Mouse (Mus musculus): ENCODE data around the gene Psmb9. TPM values are rescaled to one million over a fixed set of nuclear protein-coding genes. Genes with fewer than 3 reads are reported as not detected.

Psmb9 gene
- polyA plus RNA-seq, 1 experiment, result 0.26 TPM

DNA sequence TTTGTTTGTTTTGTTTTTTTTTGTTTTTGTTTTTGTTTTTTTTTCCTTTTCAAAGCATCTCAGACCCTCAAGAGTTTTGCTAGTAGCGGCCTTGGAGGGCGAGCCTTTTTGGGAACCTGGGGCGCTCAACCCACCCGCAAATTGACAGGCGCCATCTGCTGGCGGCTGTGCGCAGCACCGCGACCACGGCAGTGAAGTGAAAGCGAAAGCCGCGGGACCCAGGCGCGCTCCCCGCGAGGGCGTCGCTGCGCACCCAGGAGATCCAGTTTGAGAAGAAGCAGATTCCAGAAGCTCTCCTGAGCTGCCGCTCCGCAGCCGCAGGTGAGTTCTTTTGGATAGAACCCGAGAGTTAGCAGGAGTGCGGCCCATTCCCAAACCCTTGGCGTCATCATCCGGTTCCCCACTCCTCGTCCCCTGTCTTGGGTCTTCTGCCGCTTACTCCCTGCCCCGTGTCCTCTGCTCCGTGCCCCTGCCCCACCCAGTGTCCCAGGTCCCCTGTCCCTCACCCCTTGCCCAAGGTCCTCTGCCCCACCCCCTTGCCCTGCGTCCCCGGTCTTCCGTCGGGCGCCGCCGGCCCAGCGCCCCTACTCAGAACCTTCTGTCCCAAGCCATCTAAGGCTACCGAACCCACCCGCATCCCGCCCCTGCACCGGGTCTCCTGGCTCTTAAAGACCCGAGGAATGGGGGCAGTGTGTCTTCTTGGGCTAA, 16.9 kb upstream of the Psmb9 start:
- no peak for TF ChIP-seq SRF (IDR thresholded peaks at IDR 0.05; ENCODE audit: control insufficient read depth, insufficient read length, low read depth)
- no peak for TF ChIP-seq POLR2A (IDR thresholded peaks at IDR 0.05; ENCODE audit: insufficient read length, low read depth)
- no peak for TF ChIP-seq TCF12 (IDR thresholded peaks at IDR 0.05; ENCODE audit: insufficient read depth, poor library complexity, severe bottlenecking)
- TF ChIP-seq MYOD1 (IDR thresholded peaks at IDR 0.05; ENCODE audit: control insufficient read depth in 1 of 3, insufficient read length in 2 of 3, low read depth in 2 of 3), result no peak
- no peak for TF ChIP-seq POLR2AphosphoS2 (IDR thresholded peaks at IDR 0.05; ENCODE audit: insufficient read length, low read depth)
- no peak for TF ChIP-seq REST (IDR thresholded peaks at IDR 0.05; ENCODE audit: insufficient read depth, insufficient read length)
- no peak for TF ChIP-seq CEBPB (IDR thresholded peaks at IDR 0.05; ENCODE audit: insufficient read depth, poor library complexity, severe bottlenecking)
- TF ChIP-seq TCF3 (IDR thresholded peaks at IDR 0.05; ENCODE audit: insufficient read length, low read depth), result no peak
- no peak for TF ChIP-seq MAX (IDR thresholded peaks at IDR 0.05; ENCODE audit: low read depth)
- TF ChIP-seq MYOG (IDR thresholded peaks at IDR 0.05; ENCODE audit: control insufficient read depth in 1 of 3, insufficient read depth in 1 of 3, insufficient read length in 2 of 3, low read depth in 2 of 3), result no peak
- no peak for TF ChIP-seq USF1 (IDR thresholded peaks at IDR 0.05; ENCODE audit: low read depth)
- no peak for TF ChIP-seq E2F4 (IDR thresholded peaks at IDR 0.05; ENCODE audit: insufficient read depth)
- peaks cover 4% of the 10 kb centered on the region for H3K27me3 ChIP-seq (ENCODE audit: control insufficient read depth, insufficient read depth, insufficient read length)

DNA sequence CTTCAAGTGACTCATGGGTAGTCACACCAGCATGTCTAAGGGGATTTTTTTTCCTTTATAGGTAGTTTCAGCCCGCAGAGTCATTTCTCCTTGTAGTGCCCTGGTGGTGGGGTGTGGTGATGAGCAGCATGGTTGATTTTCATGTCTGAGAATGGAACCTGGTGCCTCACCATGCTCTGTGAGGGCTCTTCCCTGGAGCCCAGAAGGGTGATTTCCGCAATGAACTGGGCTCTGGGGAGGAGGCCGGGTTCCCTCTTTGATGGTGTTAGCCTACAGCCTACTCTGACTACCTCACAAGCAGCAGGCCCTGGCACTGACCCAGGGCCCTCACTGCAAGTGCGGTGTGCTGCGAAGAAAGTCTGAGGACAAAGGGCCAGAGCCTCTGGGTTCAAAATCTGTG, 15.9 kb upstream of the Psmb9 start, which contains the start of gene Tap2:
Gene Tap2 (plus strand): TSS at position 84 of the 400 bp plus-strand sequence.
- peak within 1 kb of the TSS; percentile 48 for H3ac ChIP-seq (ENCODE audit: control insufficient read depth, insufficient read length)
- no peaks in the 10 kb centered on the region for H3K79me2 ChIP-seq (ENCODE audit: control insufficient read depth, insufficient read depth)
- no peak for TF ChIP-seq TCF3 (IDR thresholded peaks at IDR 0.05; ENCODE audit: insufficient read length, low read depth)
- TF ChIP-seq REST (IDR thresholded peaks at IDR 0.05; ENCODE audit: insufficient read depth, insufficient read length), result no peak
- TF ChIP-seq MYOD1 (IDR thresholded peaks at IDR 0.05; ENCODE audit: control insufficient read depth in 1 of 3, insufficient read length in 2 of 3, low read depth in 2 of 3), result no peak
- TF ChIP-seq E2F4 (IDR thresholded peaks at IDR 0.05; ENCODE audit: insufficient read depth), result no peak
- no peak for TF ChIP-seq USF1 (IDR thresholded peaks at IDR 0.05; ENCODE audit: low read depth)
- no peak for TF ChIP-seq MAX (IDR thresholded peaks at IDR 0.05; ENCODE audit: low read depth)
- no peak for TF ChIP-seq MYOG (IDR thresholded peaks at IDR 0.05; ENCODE audit: control insufficient read depth in 1 of 3, insufficient read depth in 1 of 3, insufficient read length in 2 of 3, low read depth in 2 of 3)
- no peak for TF ChIP-seq SRF (IDR thresholded peaks at IDR 0.05; ENCODE audit: control insufficient read depth, insufficient read length, low read depth)
- no peak for TF ChIP-seq TCF12 (IDR thresholded peaks at IDR 0.05; ENCODE audit: insufficient read depth, poor library complexity, severe bottlenecking)
- TF ChIP-seq CEBPB (IDR thresholded peaks at IDR 0.05; ENCODE audit: insufficient read depth, poor library complexity, severe bottlenecking), result no peak
- TF ChIP-seq POLR2AphosphoS2 (IDR thresholded peaks at IDR 0.05; ENCODE audit: insufficient read length, low read depth), result no peak
- TF ChIP-seq POLR2A (IDR thresholded peaks at IDR 0.05; ENCODE audit: insufficient read length, low read depth), result no peak
- peaks cover 14% of the 10 kb centered on the region for H3K27me3 ChIP-seq (ENCODE audit: control insufficient read depth, insufficient read depth, insufficient read length)
- peak within 1 kb of the TSS; percentile 70 for H3K4me2 ChIP-seq (ENCODE audit: low read depth)
- no peaks in the 10 kb centered on the region for H3K36me3 ChIP-seq (ENCODE audit: control insufficient read depth, insufficient read depth)
- H3K4me3 ChIP-seq, result peak within 1 kb of the TSS; percentile 38

More for the DNA sequence above, 16.9 kb upstream of the Psmb9 start:
- Histone ChIP-seq H3K4me3 (peak overlapping the region; percentile 38), H3ac (ENCODE audit: control insufficient read depth, insufficient read length) (peak overlapping the region; percentile 48), H3K36me3 (ENCODE audit: control insufficient read depth, insufficient read depth) (no peaks in the 10 kb centered on the region), H3K4me2 (ENCODE audit: low read depth) (peak overlapping the region; percentile 70), H3K79me2 (ENCODE audit: control insufficient read depth, insufficient read depth) (no peaks in the 10 kb centered on the region)

DNA sequence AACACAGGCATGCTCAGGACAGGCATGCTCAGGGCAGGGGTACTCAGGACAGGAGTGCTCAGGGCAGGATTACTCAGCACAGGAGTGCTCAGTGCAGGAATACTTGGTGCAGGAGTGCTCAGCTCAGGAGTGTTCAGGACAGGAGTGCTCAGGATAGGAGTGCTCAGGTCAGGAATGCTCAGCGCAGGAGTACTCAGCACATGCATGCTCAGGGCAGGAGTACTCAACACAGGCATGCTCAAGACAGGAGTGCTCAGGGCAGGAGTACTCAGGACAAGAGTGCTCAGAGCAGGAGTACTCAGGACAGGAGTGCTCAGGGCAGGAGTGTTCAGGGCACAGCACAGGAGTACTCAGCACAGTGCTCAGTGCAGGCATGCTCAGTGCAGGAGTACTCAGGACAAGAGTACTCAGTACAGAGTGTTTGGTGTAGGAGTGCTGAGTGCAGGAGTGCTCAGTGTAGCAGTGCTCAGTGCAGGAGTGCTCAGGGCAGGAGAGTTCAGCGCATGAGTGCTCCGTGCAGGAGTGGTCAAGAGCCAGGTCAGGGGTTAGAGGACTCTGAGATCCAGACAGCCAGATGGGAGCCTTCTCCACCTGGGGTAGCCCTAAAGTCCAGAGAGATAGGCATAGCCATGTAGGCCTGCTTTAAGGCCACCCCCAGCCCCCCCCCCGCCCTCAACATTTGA, 15.3 kb upstream of the Psmb9 start:
- H3K4me3 ChIP-seq, result no peak overlapping the region
- H3K4me2 ChIP-seq (ENCODE audit: low read depth), result no peak overlapping the region
- H3ac ChIP-seq (ENCODE audit: control insufficient read depth, insufficient read length), result no peak overlapping the region
- peaks cover 20% of the 10 kb centered on the region for H3K27me3 ChIP-seq (ENCODE audit: control insufficient read depth, insufficient read depth, insufficient read length)
- no peaks in the 10 kb centered on the region for H3K79me2 ChIP-seq (ENCODE audit: control insufficient read depth, insufficient read depth)
- H3K36me3 ChIP-seq (ENCODE audit: control insufficient read depth, insufficient read depth), result no peaks in the 10 kb centered on the region
- TF ChIP-seq POLR2AphosphoS2 (IDR thresholded peaks at IDR 0.05; ENCODE audit: insufficient read length, low read depth), result no peak
- no peak for TF ChIP-seq MYOG (IDR thresholded peaks at IDR 0.05; ENCODE audit: control insufficient read depth in 1 of 3, insufficient read depth in 1 of 3, insufficient read length in 2 of 3, low read depth in 2 of 3)
- no peak for TF ChIP-seq SRF (IDR thresholded peaks at IDR 0.05; ENCODE audit: control insufficient read depth, insufficient read length, low read depth)
- TF ChIP-seq REST (IDR thresholded peaks at IDR 0.05; ENCODE audit: insufficient read depth, insufficient read length), result no peak
- TF ChIP-seq E2F4 (IDR thresholded peaks at IDR 0.05; ENCODE audit: insufficient read depth), result no peak
- TF ChIP-seq USF1 (IDR thresholded peaks at IDR 0.05; ENCODE audit: low read depth), result no peak
- no peak for TF ChIP-seq MAX (IDR thresholded peaks at IDR 0.05; ENCODE audit: low read depth)
- no peak for TF ChIP-seq TCF12 (IDR thresholded peaks at IDR 0.05; ENCODE audit: insufficient read depth, poor library complexity, severe bottlenecking)
- no peak for TF ChIP-seq CEBPB (IDR thresholded peaks at IDR 0.05; ENCODE audit: insufficient read depth, poor library complexity, severe bottlenecking)
- no peak for TF ChIP-seq TCF3 (IDR thresholded peaks at IDR 0.05; ENCODE audit: insufficient read length, low read depth)
- TF ChIP-seq POLR2A (IDR thresholded peaks at IDR 0.05; ENCODE audit: insufficient read length, low read depth), result no peak
- no peak for TF ChIP-seq MYOD1 (IDR thresholded peaks at IDR 0.05; ENCODE audit: control insufficient read depth in 1 of 3, insufficient read length in 2 of 3, low read depth in 2 of 3)

DNA sequence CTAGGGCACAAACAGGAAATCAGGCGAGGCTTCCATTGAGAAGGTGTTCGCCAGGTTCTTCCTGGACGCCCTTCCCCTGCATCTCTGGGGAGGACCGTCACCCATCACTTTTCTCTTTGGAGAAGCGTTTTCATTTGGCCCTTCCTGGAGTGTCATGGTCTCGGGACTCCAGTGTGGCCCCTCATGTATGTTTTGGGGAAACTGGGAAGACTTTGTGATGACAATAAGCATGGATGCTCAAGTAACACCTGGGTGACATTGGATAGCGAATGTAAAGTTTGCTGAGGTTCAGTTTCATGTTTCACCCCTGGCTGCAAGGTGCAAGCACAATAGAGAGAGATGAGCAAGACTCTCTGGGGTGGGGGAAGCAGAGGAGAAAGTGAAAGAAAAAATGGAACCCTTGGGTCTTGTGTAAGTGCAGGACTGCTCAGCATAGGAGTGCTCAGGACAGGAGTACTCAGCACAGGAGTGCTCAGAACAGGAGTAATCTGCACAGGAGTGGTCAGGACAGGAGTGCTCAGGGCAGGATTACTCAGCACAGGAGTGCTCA, 14.0 kb upstream of the Psmb9 start:
- H3K79me2 ChIP-seq (ENCODE audit: control insufficient read depth, insufficient read depth), result no peaks in the 10 kb centered on the region
- no peak for TF ChIP-seq USF1 (IDR thresholded peaks at IDR 0.05; ENCODE audit: low read depth)
- no peak for TF ChIP-seq TCF12 (IDR thresholded peaks at IDR 0.05; ENCODE audit: insufficient read depth, poor library complexity, severe bottlenecking)
- TF ChIP-seq POLR2AphosphoS2 (IDR thresholded peaks at IDR 0.05; ENCODE audit: insufficient read length, low read depth), result no peak
- TF ChIP-seq E2F4 (IDR thresholded peaks at IDR 0.05; ENCODE audit: insufficient read depth), result no peak
- no peak for TF ChIP-seq MYOD1 (IDR thresholded peaks at IDR 0.05; ENCODE audit: control insufficient read depth in 1 of 3, insufficient read length in 2 of 3, low read depth in 2 of 3)
- no peak for TF ChIP-seq TCF3 (IDR thresholded peaks at IDR 0.05; ENCODE audit: insufficient read length, low read depth)
- TF ChIP-seq SRF (IDR thresholded peaks at IDR 0.05; ENCODE audit: control insufficient read depth, insufficient read length, low read depth), result no peak
- no peak for TF ChIP-seq POLR2A (IDR thresholded peaks at IDR 0.05; ENCODE audit: insufficient read length, low read depth)
- TF ChIP-seq CEBPB (IDR thresholded peaks at IDR 0.05; ENCODE audit: insufficient read depth, poor library complexity, severe bottlenecking), result no peak
- no peak overlapping the region for H3ac ChIP-seq (ENCODE audit: control insufficient read depth, insufficient read length)
- H3K27me3 ChIP-seq (ENCODE audit: control insufficient read depth, insufficient read depth, insufficient read length), result peaks cover 32% of the 10 kb centered on the region
- no peak overlapping the region for H3K4me2 ChIP-seq (ENCODE audit: low read depth)
- no peak overlapping the region for H3K4me3 ChIP-seq
- H3K36me3 ChIP-seq (ENCODE audit: control insufficient read depth, insufficient read depth), result no peaks in the 10 kb centered on the region

Data from myocyte (in vitro differentiated cells).